Mouse (Mus musculus) thymus, postnatal 4 days (tissue): ENCODE data around the gene Fam221a.

Experiments used
- DNase-seq: peaks from one replicate; pipeline ENCODE4 v3.0.0; 2021

Fam221a gene

GRCm38 (mm10) chr6:49367159-49368054 is at the start of gene Fam221a:
Fam221a (plus strand) TSS chr6:49367739.
- peak; percentile 97 for DNase-seq

GRCm38 (mm10) chr6:49318966-49319594 is 48.5 kb upstream of the Fam221a start, which contains the start of gene Ccdc126:
Ccdc126 (plus strand) TSS chr6:49319274.
- peak; percentile 97 for DNase-seq

DNA sequence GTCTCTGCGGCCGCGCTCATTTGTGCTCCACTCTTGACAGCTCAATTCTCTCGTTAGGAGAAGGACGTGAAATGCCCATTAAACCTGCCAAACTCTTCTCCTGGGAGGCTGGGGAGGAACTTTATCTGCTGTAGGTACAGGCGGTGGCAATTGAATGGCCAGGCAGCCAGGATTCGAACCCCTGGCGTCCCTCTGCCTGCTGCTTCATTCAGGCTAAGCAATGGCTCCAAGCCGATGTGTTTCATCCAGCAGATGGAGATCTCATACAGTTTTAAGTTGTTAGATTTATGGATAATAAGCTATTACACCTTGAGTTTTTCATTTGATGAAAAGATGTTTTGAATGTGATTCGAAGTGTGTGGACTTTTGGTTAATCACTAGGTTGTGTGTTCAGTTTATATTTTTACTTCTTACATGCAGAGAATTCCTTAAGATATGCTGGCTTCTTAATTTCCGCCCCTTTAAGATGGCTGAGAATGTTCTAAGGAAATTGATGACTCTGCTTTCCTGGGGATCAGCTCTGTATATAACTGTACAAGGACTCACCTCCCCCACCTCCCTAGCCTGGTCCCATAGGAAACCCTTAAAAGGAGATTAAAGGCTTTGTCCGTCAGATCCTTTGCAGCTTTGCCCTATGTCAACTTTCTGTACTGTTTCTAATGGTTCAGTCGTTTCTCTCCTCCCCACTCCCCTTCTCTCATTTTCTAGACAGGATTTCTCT is 47.8 kb upstream of the Fam221a start:
- DNase-seq: no peak

GRCm38 (mm10) chr6:49321341-49321740 is 46.2 kb upstream of the Fam221a start:
- DNase-seq: no peak

- no peak for DNase-seq
Measured at GRCm38 (mm10) chr6:49322056-49322455, 45.5 kb upstream of the Fam221a start.

GRCm38 (mm10) chr6:49322986-49323385 is 44.6 kb upstream of the Fam221a start:
- no peak for DNase-seq

GRCm38 (mm10) chr6:49324528-49324927 is 43.0 kb upstream of the Fam221a start:
- DNase-seq: no peak

DNA sequence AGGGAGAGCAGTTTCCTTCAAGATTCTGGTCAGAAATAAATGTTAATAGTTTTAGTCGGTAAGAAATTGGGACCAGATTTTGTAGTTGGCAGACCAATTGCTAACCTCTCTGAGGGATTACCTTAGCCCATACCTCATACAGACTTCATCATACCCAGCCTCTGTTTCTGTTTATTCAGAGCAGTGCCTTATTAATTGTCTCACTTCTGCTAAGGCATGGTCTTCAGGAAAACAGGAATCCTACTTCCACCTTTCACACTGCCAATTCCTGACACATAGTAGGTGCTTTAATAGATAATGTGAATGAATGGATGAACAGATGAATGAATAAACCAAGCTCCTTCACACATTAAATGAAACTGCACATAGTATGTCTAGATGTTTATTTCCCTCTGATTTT is 42.2 kb upstream of the Fam221a start:
- DNase-seq: no peak

- no peak for DNase-seq
Measured at GRCm38 (mm10) chr6:49326846-49327245, 40.7 kb upstream of the Fam221a start.

GRCm38 (mm10) chr6:49331369-49332059 is 36.0 kb upstream of the Fam221a start:
- no peak for DNase-seq

GRCm38 (mm10) chr6:49332060-49332370 is 35.5 kb upstream of the Fam221a start:
- no peak for DNase-seq

DNA sequence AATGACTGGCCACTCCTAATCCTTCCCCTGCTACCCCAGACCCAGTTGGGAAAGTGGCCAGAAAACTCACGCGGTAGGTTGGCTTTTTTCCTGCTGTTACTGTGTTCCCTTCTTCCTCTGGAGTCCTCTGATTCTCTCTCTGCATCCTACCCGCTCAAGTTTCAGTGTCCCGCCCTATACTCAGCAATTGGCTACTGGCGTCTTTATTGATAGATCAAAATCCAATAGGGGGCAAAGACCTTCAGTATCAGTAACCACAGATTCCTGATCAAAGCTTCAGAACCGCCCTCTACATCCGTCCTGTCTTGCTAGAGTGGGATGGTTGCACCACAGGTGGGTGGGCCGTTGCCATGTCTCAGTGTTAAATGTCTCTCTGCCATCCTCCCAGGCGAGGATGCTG is 29.0 kb upstream of the Fam221a start:
- DNase-seq: no peak

GRCm38 (mm10) chr6:49339145-49339544 is 28.4 kb upstream of the Fam221a start:
- no peak for DNase-seq

GRCm38 (mm10) chr6:49343737-49344469 is 23.6 kb upstream of the Fam221a start:
- no peak for DNase-seq

GRCm38 (mm10) chr6:49349826-49350225 is 17.7 kb upstream of the Fam221a start:
- DNase-seq: no peak

GRCm38 (mm10) chr6:49354613-49355012 is 12.9 kb upstream of the Fam221a start:
- DNase-seq: no peak

- no peak for DNase-seq
Measured at GRCm38 (mm10) chr6:49355171-49355570, 12.4 kb upstream of the Fam221a start.

DNA sequence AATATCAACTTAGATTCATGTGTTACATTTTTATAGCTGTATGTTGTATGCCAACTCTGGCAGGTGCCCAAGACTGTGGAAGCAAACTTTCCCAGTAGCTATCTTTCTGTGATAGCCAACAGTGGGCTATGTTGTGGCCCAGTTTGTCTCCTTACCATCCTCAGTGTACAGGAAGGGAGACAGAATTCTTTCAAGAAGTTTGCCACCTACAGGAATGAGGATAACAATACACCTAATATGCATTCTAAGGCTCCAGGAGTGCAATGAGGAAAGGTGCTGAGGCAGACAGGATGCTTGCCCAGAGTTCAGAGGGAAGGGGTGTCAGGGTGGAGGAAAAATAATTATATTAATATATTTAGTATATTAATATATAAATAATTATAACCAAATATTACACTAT is 7.1 kb upstream of the Fam221a start:
- no peak for DNase-seq

DNA sequence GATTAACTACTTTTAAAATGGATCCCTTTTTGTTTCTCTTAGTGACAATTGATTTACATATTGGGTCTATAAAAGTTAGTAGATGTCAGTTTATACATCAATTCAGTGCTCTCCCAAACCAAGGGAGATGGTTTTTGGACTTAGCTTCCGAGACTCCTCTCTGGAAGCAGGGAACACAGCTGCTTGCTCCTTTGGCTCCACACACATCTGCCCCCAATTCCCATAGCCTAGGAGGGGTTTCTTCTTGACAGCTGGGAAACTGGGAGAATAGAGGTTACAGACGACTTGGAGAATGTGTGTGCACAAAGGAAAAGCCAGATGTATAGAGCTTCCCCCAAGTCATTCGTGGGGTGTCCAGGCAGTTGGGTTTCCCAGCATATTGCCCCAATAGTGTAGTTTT is 673 bp downstream of the Fam221a start:
- peak; percentile 11 for DNase-seq

DNA sequence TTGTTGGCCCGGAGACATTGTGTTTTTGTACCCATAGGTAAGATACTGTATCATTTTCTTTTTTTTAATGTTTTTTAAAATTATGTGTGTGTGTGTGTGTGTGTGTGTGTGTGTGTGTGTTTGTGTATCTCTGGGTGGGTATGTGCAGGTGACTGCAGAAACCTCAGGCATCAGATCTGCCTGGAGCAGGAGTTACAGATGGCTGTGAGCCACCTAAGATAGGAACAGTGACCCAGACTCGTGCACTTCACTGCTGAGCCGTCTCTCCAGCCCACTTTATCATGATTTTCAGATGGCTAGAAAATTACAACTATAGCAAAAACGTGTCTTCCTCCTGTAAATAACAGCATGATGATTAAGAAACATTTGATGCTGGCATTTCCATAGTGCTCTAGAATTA is 5.2 kb downstream of the Fam221a start:
- no peak for DNase-seq

- no peak for DNase-seq
Measured at GRCm38 (mm10) chr6:49373943-49374342, 6.4 kb downstream of the Fam221a start.

DNA sequence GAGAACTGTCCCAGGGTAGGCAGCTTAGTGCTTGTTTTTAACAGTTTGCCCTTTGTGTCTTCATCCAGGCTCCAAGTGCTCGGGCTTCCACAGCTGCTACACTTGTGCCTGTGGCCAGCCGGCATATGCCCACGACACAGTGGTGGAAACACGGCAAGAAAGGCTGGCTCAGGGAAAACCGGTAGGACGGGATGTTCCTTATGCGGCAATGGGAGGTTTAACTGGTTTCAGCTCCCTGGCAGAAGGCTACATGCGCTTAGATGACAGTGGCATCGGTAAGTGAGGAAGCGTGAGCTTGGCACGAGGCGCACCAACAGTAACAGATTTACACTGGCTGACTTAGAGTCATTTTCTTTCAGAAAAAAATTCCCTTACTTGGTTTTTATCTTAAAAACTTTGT is 10.8 kb downstream of the Fam221a start:
- no peak for DNase-seq
